Mouse (Mus musculus) ES-E14 (cell line): ENCODE results near the gene Tecr. TPM values are rescaled to one million over a fixed set of nuclear protein-coding genes. Genes with fewer than 3 reads are reported as not detected.
A peak's percentile ranks its signal among the peaks of the same experiment; 100 is the strongest.
"Not testable (repeated sequence)": the region's sequence is repeated elsewhere in the genome, so short reads cannot be mapped to it uniquely, and the experiment has no call there.

Source experiments
- DNase-seq: peaks from one replicate; pipeline ENCODE4 v3.0.0-alpha.2; 2013; ENCODE audit warnings: low read depth, low spot score
- H3K27ac ChIP-seq: 2 replicates; pipeline ENCODE4 v1.5.1; 2012; ENCODE audit warnings: low read depth, mild to moderate bottlenecking, low read length, moderate library complexity, mixed read lengths; ENCODE audit not compliant: poor library complexity, insufficient read depth, severe bottlenecking
- H3K36me3 ChIP-seq: 2 replicates; pipeline ENCODE4 v1.6.1; 2012; ENCODE audit warnings: mild to moderate bottlenecking, low read length, moderate library complexity, mixed read lengths; ENCODE audit not compliant: control insufficient read depth, poor library complexity, insufficient read depth, severe bottlenecking
- H3K4me1 ChIP-seq, 2 experiments: fragments of 150-350 bp in 1 of 2; sonication (generic) in 1 of 2; 2 replicates each; pipeline ENCODE4 v1.6.1; 2012; ENCODE audit warnings: low read length in 2 of 2, mild to moderate bottlenecking in 1 of 2, mixed read lengths in 1 of 2; ENCODE audit not compliant: control insufficient read depth in 2 of 2, insufficient read depth in 2 of 2, poor library complexity in 1 of 2
- H3K4me3 ChIP-seq, 2 experiments: fragments of 150-350 bp in 1 of 2; sonication (generic) in 1 of 2; 2 replicates each; pipeline ENCODE4 v1.5.1; 2012; ENCODE audit warnings: low read length in 2 of 2, low read depth in 1 of 2, mild to moderate bottlenecking in 1 of 2, mixed read lengths in 1 of 2; ENCODE audit not compliant: insufficient read depth in 1 of 2, poor library complexity in 1 of 2, severe bottlenecking in 1 of 2
- H3K9ac ChIP-seq: 2 replicates; pipeline ENCODE4 v1.6.1; 2012; ENCODE audit warnings: low read depth, mild to moderate bottlenecking, low read length, mixed read lengths; ENCODE audit not compliant: poor library complexity, insufficient read depth, severe bottlenecking
- H3K9me3 ChIP-seq: fragments of 150-350 bp; sonication (generic); 2 replicates; pipeline ENCODE4 v1.6.1; 2012; ENCODE audit warnings: low read depth, mild to moderate bottlenecking, low read length; ENCODE audit not compliant: control insufficient read depth, insufficient read depth
- CHD2 ChIP-seq: IDR thresholded peaks from 2 replicates; pipeline ENCODE4 v1.6.1; 2014; ENCODE audit warnings: mild to moderate bottlenecking, low read depth, low read length, inconsistent platforms
- HCFC1 ChIP-seq: IDR thresholded peaks from 2 replicates; pipeline ENCODE4 v1.6.1; 2012; ENCODE audit warnings: low read length, inconsistent platforms, borderline replicate concordance; ENCODE audit not compliant: insufficient read depth
- MAFK ChIP-seq: IDR thresholded peaks from 2 replicates; pipeline ENCODE4 v1.6.1; 2014; ENCODE audit warnings: mild to moderate bottlenecking, low read depth, low read length, inconsistent platforms; ENCODE audit not compliant: insufficient read depth
- ZC3H11A ChIP-seq: IDR thresholded peaks from 2 replicates; pipeline ENCODE4 v1.6.1; 2012; ENCODE audit warnings: low read depth, mild to moderate bottlenecking, inconsistent platforms, low read length, borderline replicate concordance
- ZNF384 ChIP-seq: IDR thresholded peaks from 2 replicates; pipeline ENCODE4 v1.6.1; 2012; ENCODE audit warnings: low read depth, low read length, inconsistent platforms
- in situ Hi-C, 2 experiments: fragments of 600-800 bp; cut with MboI; formaldehyde crosslinking; loops; one replicate each; pipeline ENCODE4 v1.15.1; 2025; ENCODE audit warnings: low sequenced_read_pairs in 2 of 2, inconsistent platforms in 1 of 2; ENCODE audit not compliant: unreplicated experiment in 2 of 2
- total RNA-seq: library from RNA; depleted of rRNA; stranded (reverse); fragments of 300-350 nt; gene quantifications from 2 replicates; pipeline ENCODE4 v1.2.3, GENCODE M21; 2012

The Tecr gene
- total RNA-seq, 1 experiment = 246 TPM

DNA sequence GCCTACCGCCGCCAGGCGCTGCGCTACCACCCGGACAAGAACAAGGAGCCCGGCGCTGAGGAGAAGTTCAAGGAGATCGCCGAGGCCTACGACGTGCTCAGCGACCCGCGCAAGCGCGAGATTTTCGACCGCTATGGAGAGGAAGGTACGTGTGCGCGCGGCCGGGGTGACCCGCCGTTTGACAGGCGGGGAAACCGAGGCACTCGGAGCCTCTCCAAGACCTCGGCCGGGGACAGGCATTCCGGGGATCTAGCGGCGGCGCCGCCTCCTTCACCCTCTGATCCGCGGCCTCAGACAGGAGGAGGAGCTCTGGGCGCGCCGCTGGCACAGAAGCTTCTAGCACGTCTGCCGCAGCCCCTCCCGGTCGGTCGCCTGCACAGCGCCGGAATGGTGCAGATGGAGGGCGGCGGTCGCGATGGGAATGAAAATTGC lies 643 bp upstream of the Tecr start:
- no peak for DNase-seq
- Histone ChIP-seq H3K4me1 (peaks cover 5 to 27% of the 10 kb centered on the region in 2 experiments), H3K36me3 (peaks cover 32% of the 10 kb centered on the region), H3K9ac (peak overlapping the region; percentile 90), H3K27ac (peak overlapping the region; percentile 82), H3K9me3 (no peaks in the 10 kb centered on the region), H3K4me3 (peak overlapping the region; percentile 90 to 99)
- in situ Hi-C loops = no loop called here
- TF ChIP-seq HCFC1 (no peak; the same call in 1 of the 2 replicates), MAFK (no peak)

DNA sequence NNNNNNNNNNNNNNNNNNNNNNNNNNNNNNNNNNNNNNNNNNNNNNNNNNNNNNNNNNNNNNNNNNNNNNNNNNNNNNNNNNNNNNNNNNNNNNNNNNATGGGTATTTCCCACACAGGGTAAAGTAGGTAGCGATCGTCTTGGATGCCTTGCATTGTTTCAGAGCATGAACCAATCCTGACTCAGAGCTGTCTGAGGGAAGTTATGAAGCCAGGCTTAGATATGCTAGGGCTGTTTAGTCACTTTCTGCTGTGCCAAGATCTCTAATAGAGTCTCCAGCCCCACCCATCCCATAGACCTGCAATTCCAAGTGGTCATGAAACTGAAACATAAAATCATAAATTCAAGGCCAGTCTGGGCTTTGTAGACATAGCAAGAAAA lies 5.1 kb downstream of the Tecr start:
- TF ChIP-seq CHD2 = no peak
- Histone ChIP-seq H3K9ac (no peak overlapping the region), H3K27ac (no peak overlapping the region), H3K9me3 (no peaks in the 10 kb centered on the region), H3K36me3 (no peaks in the 10 kb centered on the region), H3K4me1 (peaks cover 7 to 28% of the 10 kb centered on the region in 2 experiments), H3K4me3 (no peak overlapping the region)
- no peak for DNase-seq
- in situ Hi-C loops = no loop called here

DNA sequence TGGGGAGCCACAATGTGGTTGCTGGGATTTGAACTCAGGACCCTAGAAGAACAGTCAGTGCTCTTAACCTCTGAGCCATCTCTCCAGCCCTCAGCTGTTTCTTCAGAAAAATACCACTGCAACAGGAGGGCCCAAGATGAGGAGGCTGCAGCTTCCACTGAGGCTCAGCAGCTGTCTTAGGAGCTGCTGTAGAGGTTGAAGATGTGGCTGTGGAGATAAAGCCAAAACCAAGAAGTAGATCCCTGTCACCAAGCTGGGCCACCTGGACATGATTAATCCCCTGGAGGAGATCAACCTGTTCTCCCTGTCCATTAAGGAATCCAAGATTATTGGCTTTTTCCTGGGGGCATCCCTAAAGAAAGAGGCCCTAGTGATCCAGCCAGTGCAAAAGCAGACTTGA lies 8.0 kb downstream of the Tecr start:
- Histone ChIP-seq H3K9ac (no peak overlapping the region), H3K4me3 (no peak overlapping the region), H3K36me3 (no peaks in the 10 kb centered on the region), H3K4me1 (peaks cover 2 to 16% of the 10 kb centered on the region in 2 experiments; a peak in 2 of 4 replicates), H3K9me3 (no peaks in the 10 kb centered on the region), H3K27ac (no peak overlapping the region)
- TF ChIP-seq HCFC1 (no peak), ZNF384 (no peak), CHD2 (no peak), MAFK (no peak), ZC3H11A (no peak)
- DNase-seq = no peak
- in situ Hi-C loops = no loop called here

DNA sequence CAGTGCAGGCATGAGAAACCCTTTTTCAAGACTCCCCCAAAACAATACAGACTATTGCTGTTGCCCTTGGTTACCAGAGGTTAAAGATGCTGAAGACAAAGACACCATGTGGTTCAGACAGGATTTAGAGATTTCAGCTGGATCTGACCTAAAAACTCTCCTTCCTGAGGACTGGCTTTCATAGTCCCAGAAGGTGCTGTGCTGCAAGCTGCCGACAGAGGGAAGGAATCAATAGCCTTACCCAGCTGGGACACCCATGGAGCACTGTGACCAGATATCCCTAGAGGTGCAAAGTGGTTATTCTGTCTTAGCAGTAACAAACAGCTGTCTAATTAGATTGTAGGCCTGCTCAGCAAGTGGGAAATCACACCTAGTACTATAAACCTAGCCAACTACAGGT lies 9.6 kb downstream of the Tecr start:
- no peaks in the 10 kb centered on the region for H3K36me3 ChIP-seq
- no peak overlapping the region for H3K9ac ChIP-seq
- TF ChIP-seq HCFC1 (no peak), ZC3H11A (no peak), MAFK (no peak), ZNF384 (no peak), CHD2 (no peak)
- H3K4me3 ChIP-seq = no peak overlapping the region
- DNase-seq = no peak
- H3K9me3 ChIP-seq = no peaks in the 10 kb centered on the region
- in situ Hi-C loops = no loop called here
- no peak overlapping the region for H3K27ac ChIP-seq
- H3K4me1 ChIP-seq = peaks cover 2 to 11% of the 10 kb centered on the region in 2 experiments; a peak in 2 of 4 replicates

DNA sequence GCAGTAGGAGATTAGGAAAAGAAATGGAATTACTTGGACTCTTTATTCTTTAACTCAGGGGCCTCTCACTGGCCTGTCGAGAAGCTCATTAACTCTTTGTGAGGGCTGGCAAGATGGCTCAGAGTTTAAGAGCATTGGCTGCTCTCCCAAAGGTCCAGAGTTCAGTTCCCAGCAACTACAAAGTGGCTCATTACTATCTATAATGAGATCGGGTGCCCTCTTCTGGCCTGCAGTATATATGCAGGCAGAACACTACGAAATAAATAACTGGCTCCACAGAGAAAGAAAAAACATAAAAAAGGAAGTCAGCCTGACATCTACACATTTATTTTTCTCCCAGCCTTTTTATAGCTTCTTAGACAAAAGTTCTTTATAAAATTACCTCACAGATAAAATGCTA lies 11.4 kb downstream of the Tecr start:
- in situ Hi-C loops = no loop called here
- Histone ChIP-seq H3K27ac (no peak overlapping the region), H3K9me3 (no peaks in the 10 kb centered on the region), H3K4me3 (no peak overlapping the region), H3K4me1 (peaks cover under 1 to 10% of the 10 kb centered on the region in 2 experiments; a peak in 2 of 4 replicates), H3K36me3 (peaks cover 3% of the 10 kb centered on the region; the same call in 1 of the 2 replicates), H3K9ac (no peak overlapping the region)
- TF ChIP-seq HCFC1 (no peak), MAFK (no peak), ZC3H11A (no peak), CHD2 (no peak), ZNF384 (no peak)
- no peak for DNase-seq

DNA sequence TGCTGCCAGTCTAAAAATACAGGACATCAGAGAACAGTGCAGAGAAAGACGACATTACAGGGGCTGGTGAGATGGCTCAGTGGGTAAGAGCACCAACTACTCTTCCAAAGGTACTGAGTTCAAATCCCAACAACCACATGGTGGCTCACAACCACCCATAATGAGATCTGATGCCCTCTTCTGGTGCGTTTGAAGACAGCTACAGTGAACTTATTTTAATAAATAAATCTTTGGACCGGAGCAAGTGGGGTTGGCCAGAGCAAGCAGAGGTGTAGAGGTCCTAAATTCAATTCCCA lies 12.8 kb downstream of the Tecr start:
- H3K36me3 ChIP-seq, H3K9me3 ChIP-seq: not testable (repeated sequence)
- peak overlapping the region; percentile 74; the same call in 1 of the 2 replicates for H3K9ac ChIP-seq

More for the DNA sequence above, 12.8 kb downstream of the Tecr start:
- in situ Hi-C loops, H3K4me1 ChIP-seq, H3K27ac ChIP-seq, DNase-seq: not testable (repeated sequence)
- H3K4me3 ChIP-seq = peak overlapping the region; percentile 70 to 71
